Mouse (Mus musculus) megakaryocyte, embryonic 14.5 days (primary cell): ENCODE results near the gene Rab3il1. TPM values are rescaled to one million over a fixed set of nuclear protein-coding genes. Genes with fewer than 3 reads are reported as not detected.

Experiments
- H3K27me3 ChIP-seq: replicated peaks from 2 replicates; pipeline ENCODE3; 2012; ENCODE audit warnings: inconsistent platforms
- H3K36me3 ChIP-seq: replicated peaks from 2 replicates; pipeline ENCODE3; 2012; ENCODE audit warnings: low read length, inconsistent platforms, mixed read lengths
- H3K4me1 ChIP-seq: 2 replicates; pipeline ENCODE4 v1.6.1; 2012; ENCODE audit warnings: inconsistent platforms
- H3K4me3 ChIP-seq: replicated peaks from 2 replicates; pipeline ENCODE3; 2012; ENCODE audit warnings: moderate library complexity, mild to moderate bottlenecking, inconsistent platforms
- H3K9me3 ChIP-seq: 2 replicates; pipeline ENCODE4 v1.6.1; 2012; ENCODE audit warnings: inconsistent platforms
- FLI1 ChIP-seq: IDR thresholded peaks from 2 replicates; pipeline ENCODE4 v1.6.1; 2012; ENCODE audit warnings: low read length, inconsistent platforms, mixed read lengths
- GATA1 ChIP-seq: IDR thresholded peaks from 3 replicates; pipeline ENCODE4 v1.6.1; 2012; ENCODE audit warnings: mixed read lengths, low read length, inconsistent platforms, borderline replicate concordance
- polyA plus RNA-seq: library from polyadenylated mRNA; stranded (reverse); fragments of >175 nt; gene quantifications from 2 replicates; pipeline ENCODE4 v1.2.3, GENCODE M21; 2012; ENCODE audit warnings: low replicate concordance; ENCODE audit not compliant: insufficient read depth

The Rab3il1 gene
- polyA plus RNA-seq, 1 experiment, result 8.8 TPM

GRCm38 (mm10) chr19:10067701-10068100 lies 66.2 kb downstream of the Rab3il1 start:
- no peak overlapping the region for H3K4me3 ChIP-seq
- peaks cover 100% of the 10 kb centered on the region for H3K36me3 ChIP-seq
- no peak for TF ChIP-seq FLI1
- TF ChIP-seq GATA1, result no peak
- peaks cover 98% of the 10 kb centered on the region for H3K4me1 ChIP-seq
- H3K9me3 ChIP-seq, result peaks cover 8% of the 10 kb centered on the region; the same call in 1 of the 2 replicates
- H3K27me3 ChIP-seq, result no peaks in the 10 kb centered on the region

GRCm38 (mm10) chr19:10070186-10070980 lies 68.9 kb downstream of the Rab3il1 start:
- H3K4me3 ChIP-seq, result peak overlapping the region; percentile 1
- peaks cover 96% of the 10 kb centered on the region for H3K4me1 ChIP-seq
- H3K9me3 ChIP-seq, result peaks cover 14% of the 10 kb centered on the region
- TF ChIP-seq FLI1 (no peak), GATA1 (no peak)
- peaks cover 100% of the 10 kb centered on the region for H3K36me3 ChIP-seq
- H3K27me3 ChIP-seq, result no peaks in the 10 kb centered on the region

- no peak for TF ChIP-seq GATA1
- TF ChIP-seq FLI1, result no peak
- peaks cover 100% of the 10 kb centered on the region for H3K36me3 ChIP-seq
- H3K4me3 ChIP-seq, result no peak overlapping the region
- peaks cover 19% of the 10 kb centered on the region for H3K9me3 ChIP-seq
- peaks cover 96% of the 10 kb centered on the region for H3K4me1 ChIP-seq
- H3K27me3 ChIP-seq, result no peaks in the 10 kb centered on the region
Measured at GRCm38 (mm10) chr19:10071166-10071565, 69.7 kb downstream of the Rab3il1 start.

- peaks cover 100% of the 10 kb centered on the region for H3K36me3 ChIP-seq
- H3K9me3 ChIP-seq, result peaks cover 19% of the 10 kb centered on the region
Measured at GRCm38 (mm10) chr19:10071892-10072291, 70.4 kb downstream of the Rab3il1 start.

GRCm38 (mm10) chr19:10073145-10073544 lies 71.7 kb downstream of the Rab3il1 start:
- Histone ChIP-seq H3K9me3 (peaks cover 19% of the 10 kb centered on the region), H3K36me3 (peaks cover 100% of the 10 kb centered on the region), H3K4me1 (peaks cover 96% of the 10 kb centered on the region), H3K4me3 (no peak overlapping the region), H3K27me3 (no peaks in the 10 kb centered on the region)
- no peak for TF ChIP-seq GATA1
- no peak for TF ChIP-seq FLI1

More at GRCm38 (mm10) chr19:10071892-10072291, 70.4 kb downstream of the Rab3il1 start:
- TF ChIP-seq FLI1, result no peak
- no peak for TF ChIP-seq GATA1
- Histone ChIP-seq H3K27me3 (no peaks in the 10 kb centered on the region), H3K4me3 (no peak overlapping the region), H3K4me1 (peaks cover 96% of the 10 kb centered on the region)

- TF ChIP-seq GATA1, result no peak
- no peak for TF ChIP-seq FLI1
- Histone ChIP-seq H3K9me3 (peaks cover 11% of the 10 kb centered on the region), H3K36me3 (peaks cover 95% of the 10 kb centered on the region), H3K4me1 (peaks cover 98% of the 10 kb centered on the region), H3K27me3 (no peaks in the 10 kb centered on the region), H3K4me3 (no peak overlapping the region)
Measured at GRCm38 (mm10) chr19:10078392-10078791, 76.9 kb downstream of the Rab3il1 start.

GRCm38 (mm10) chr19:10080384-10080783 lies 78.9 kb downstream of the Rab3il1 start:
- H3K4me1 ChIP-seq, result peaks cover 100% of the 10 kb centered on the region
- H3K36me3 ChIP-seq, result peaks cover 95% of the 10 kb centered on the region
- TF ChIP-seq GATA1 (no peak), FLI1 (no peak)
- peak overlapping the region; percentile 31 for H3K4me3 ChIP-seq
- peaks cover 5% of the 10 kb centered on the region for H3K9me3 ChIP-seq
- H3K27me3 ChIP-seq, result no peaks in the 10 kb centered on the region

- Histone ChIP-seq H3K4me3 (peak overlapping the region; percentile 75), H3K27me3 (no peaks in the 10 kb centered on the region), H3K9me3 (no peaks in the 10 kb centered on the region), H3K36me3 (peaks cover 95% of the 10 kb centered on the region), H3K4me1 (peaks cover 97% of the 10 kb centered on the region)
- TF ChIP-seq FLI1, result no peak
- TF ChIP-seq GATA1, result no peak
Measured at GRCm38 (mm10) chr19:10082105-10082504, 80.6 kb downstream of the Rab3il1 start.

GRCm38 (mm10) chr19:10085454-10085853 lies 84.0 kb downstream of the Rab3il1 start:
- Histone ChIP-seq H3K36me3 (peaks cover 95% of the 10 kb centered on the region), H3K4me1 (peaks cover 88% of the 10 kb centered on the region), H3K27me3 (no peaks in the 10 kb centered on the region), H3K9me3 (no peaks in the 10 kb centered on the region), H3K4me3 (no peak overlapping the region)
- TF ChIP-seq FLI1 (no peak), GATA1 (no peak)

GRCm38 (mm10) chr19:10086976-10087375 lies 85.5 kb downstream of the Rab3il1 start:
- no peak for TF ChIP-seq FLI1
- peaks cover 96% of the 10 kb centered on the region for H3K36me3 ChIP-seq
- peaks cover 88% of the 10 kb centered on the region for H3K4me1 ChIP-seq
- no peak overlapping the region for H3K4me3 ChIP-seq
- H3K9me3 ChIP-seq, result no peaks in the 10 kb centered on the region
- no peaks in the 10 kb centered on the region for H3K27me3 ChIP-seq

Other genes starting within 250 kb of the Rab3il1 start
- not detected in 2 replicates for gene Scgb2a2, start 154.1 kb upstream of the Rab3il1 start, polyA plus RNA-seq
- gene Incenp, start 102.1 kb upstream of the Rab3il1 start, polyA plus RNA-seq, result 23.6 and 70.8 TPM in 2 replicates
- gene Fth1, start 21.1 kb upstream of the Rab3il1 start, polyA plus RNA-seq, result 7,037 and 23,567 TPM in 2 replicates
- not detected in 2 replicates for gene Best1, start within 50 bp of the Rab3il1 start, polyA plus RNA-seq
- gene Fads3, start 39.9 kb downstream of the Rab3il1 start, polyA plus RNA-seq, result 3.6 and 19.1 TPM in 2 replicates
- gene Fads2, start 100.1 kb downstream of the Rab3il1 start, polyA plus RNA-seq, result 111 and 271 TPM in 2 replicates
- gene Fads1, start 181.2 kb downstream of the Rab3il1 start, polyA plus RNA-seq, result 76.5 and 120 TPM in 2 replicates
- gene Tmem258, start 202.3 kb downstream of the Rab3il1 start, polyA plus RNA-seq, result 17.7 TPM in 1 of 2 replicates, not detected in the other
- 2.6 and 18.8 TPM in 2 replicates for gene Fen1, start 202.5 kb downstream of the Rab3il1 start, polyA plus RNA-seq
- 0.34 and 0.56 TPM in 2 replicates for gene Myrf, start 239.1 kb downstream of the Rab3il1 start, polyA plus RNA-seq